Mouse (Mus musculus): ENCODE data around the gene Ell.

The Ell gene

DNA sequence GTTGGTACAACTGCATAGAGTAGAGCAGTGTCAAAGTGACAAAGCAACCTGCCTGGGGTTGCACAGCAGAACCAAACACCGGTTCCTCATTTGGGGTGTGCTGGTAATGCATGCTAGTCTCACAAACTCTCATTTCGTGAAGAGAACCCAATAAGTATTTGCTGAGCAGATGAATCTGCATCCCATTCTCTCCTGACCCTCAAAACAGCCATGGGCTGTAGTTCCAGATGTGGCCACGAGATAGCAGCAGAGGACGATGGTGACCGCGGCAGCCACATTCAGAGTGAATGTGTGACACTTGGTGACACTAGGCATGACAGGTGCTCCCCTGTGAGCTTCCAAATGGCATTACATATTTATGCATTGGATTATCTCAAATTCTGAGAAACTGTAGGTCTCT is 72.6 kb downstream of the Ell start:
- DNase-seq (ENCODE audit: low spot score in 2 of 2) = peak; percentile 82 to 87

DNA sequence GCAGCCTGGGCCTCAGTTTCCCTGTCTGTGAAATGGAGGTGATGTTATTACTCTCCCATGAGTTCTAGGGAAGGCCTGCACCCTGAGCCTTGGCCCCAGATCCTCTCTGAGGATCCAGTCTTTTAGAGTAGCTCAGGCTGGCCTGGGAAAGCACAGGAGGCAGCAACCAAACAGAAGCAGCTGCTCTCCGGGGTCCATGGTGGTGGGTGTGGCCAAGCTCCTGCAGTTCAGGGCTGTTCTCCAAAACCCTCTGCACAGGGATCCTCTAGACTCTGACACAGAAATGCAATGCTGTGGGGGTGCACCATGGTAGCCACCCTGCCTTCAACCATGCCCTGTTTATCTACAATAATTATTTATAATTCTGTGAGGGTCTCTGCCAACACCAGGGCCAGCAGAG is 74.5 kb downstream of the Ell start:
- DNase-seq (ENCODE audit: low spot score in 2 of 2) = no peak

DNA sequence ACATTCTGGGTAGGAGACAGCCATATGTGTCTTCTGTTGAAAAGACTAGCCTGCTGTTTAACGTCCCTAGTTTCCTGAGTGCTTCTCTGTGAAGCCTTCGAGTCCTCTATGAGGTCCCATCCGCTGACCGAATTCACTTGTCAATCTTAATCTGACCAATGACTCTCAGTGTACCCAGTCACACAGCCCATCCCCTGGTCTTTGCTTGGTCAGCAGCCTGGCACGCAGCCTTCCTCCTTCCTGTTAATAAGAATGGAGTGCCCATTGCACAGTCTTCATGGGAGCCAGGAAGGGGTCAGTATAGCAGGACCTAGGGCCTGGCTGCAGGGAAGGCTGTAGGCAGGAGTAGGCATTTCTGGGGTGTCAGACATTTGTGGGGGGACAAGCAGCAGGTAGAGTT is 75.2 kb downstream of the Ell start:
- DNase-seq (ENCODE audit: low spot score in 2 of 2) = no peak

DNA sequence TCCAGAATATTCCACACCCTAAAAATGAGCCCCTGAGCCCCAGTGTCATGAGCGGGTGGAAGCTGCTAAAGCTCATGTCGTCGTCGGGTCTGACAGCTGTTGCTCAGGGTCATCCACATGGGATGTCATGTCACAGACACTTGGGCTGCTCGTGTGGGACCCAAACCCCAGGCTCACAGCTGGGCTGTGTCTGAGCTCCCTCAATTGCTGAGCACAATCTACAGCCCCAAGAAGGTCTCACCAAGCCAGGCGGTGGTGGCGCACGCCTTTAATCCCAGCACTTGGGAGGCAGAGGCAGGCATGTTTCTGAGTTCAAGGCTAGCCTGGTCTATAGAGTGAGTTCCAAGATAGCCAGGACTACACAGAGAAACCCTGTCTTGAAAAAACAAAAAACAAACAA is 76.0 kb downstream of the Ell start:
- no peak for DNase-seq (ENCODE audit: low spot score in 2 of 2)

DNA sequence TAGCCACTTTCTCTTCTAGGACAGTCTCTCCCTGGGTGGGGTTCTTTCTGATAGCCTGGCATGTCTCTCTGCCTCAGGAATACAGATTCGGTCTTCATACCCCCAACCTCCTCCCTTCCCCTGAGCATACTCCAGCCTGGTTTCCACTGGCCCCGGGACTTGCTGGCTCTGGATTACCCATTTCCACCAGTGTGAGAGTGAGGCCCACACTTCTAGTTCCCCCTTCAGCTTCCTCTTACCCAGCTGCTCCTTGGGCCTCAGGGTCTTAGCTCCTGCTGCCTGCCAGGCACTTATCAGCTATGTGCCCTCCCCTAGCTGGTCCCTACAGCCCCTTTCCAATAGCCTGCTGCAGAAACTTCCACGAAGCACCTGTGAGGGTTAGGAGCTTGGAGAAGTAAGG is 76.6 kb downstream of the Ell start, which contains the start of gene Lrrc25:
TSS of gene Lrrc25 (plus strand) at position 262 of the 400 bp plus-strand sequence.
- DNase-seq (ENCODE audit: low spot score in 2 of 2) = no peak

DNA sequence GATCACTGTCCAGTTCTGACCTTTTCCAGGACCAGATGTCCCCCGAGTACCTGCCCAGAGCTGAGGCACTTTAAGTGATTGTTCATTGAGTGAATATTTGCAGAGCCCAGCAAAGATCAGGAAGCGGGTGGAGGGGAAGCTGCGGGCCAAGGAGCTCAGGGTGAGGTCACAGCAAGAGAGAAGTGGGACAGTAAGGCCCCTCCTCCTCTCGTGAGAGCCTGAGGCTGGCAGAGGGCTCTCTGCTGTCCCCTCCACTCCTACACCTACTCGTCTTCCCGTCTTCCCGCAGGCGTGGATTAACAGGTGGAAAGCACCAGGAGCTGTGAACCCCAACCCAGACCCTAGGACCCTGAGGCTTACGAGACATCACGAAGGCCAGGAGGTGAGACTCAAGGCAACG is 77.4 kb downstream of the Ell start:
- DNase-seq (ENCODE audit: low spot score in 2 of 2) = no peak

DNA sequence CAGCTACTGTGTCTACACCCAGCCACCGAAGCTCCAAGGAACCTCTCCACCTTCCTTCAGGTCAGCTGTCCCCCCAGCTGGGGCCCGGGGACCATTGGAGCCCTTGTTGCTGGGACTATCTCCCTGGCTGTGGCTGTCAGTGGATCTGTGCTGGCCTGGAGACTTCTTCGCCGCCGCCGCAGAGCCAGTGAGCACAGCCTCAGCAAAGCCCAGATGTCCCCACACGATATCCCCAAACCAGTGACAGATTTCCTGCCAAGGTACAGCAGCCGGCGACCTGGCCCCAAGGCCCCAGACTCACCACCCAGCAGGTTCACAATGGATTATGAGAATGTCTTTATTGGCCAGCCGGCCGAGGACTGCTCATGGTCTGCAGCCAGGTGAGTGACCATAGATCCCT is 78.7 kb downstream of the Ell start:
- no peak for DNase-seq (ENCODE audit: low spot score in 2 of 2)

DNA sequence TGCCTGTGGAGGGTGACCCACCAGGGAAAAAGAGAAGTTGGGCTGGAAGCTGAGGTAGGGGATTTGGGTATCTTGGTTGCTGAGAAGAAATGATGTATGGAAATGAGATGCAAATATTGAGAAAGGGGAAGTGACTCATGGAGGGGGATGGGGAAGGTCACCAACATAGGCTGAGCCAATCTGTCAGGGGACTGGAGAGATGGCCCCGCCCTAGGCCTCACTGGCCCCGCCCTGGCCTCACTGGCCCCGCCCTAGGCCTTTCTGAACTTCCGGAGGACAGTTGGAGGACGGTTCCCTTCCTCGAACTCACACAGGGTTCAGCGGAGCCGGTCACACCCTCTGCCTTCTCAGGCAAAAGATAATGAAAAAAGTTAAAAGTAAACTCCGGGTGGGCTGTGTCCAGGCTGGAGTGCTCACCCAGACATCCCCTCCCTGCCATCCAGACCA is 79.7 kb downstream of the Ell start:
- no peak for DNase-seq (ENCODE audit: low spot score in 2 of 2)

DNA sequence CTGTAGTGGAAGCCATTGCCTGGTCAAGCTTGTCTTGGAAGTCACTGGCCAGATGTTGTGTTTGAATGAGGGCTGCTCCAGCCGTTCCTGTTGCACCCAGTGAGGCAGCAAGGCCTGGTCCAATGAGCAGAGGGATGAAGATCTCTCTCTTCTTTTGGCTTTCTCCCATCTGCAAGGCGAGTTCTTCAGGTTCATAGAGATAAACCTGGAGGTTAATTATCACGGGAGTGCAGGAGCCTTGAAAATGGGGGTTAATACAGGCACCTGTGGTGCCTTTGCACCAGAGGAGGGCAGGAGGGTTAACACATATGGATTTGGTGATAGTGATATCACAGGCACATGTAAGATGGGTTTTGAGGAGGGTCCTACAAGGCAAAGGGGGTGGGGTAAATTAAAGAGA is 83.0 kb downstream of the Ell start:
- DNase-seq (ENCODE audit: low spot score in 2 of 2) = no peak

DNA sequence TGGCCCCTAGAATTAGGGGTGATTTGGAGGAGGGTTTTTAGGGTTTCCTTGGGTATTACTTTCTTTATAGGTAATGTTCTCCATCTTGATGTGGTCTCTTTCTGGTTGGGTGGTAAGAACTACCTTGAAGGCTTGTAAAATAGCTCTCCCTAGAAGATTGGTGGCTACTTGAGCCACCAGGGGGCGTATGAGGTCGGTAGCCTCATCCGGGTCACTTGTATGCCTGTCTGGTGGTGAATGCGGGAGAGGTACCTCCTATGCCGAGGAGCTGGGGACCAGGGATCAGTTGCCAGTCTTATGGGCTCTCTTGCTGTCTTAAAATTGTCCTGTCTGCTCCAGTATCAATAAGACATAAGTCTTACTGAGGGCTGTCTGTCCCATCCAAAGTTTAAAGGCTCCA is 85.8 kb downstream of the Ell start:
- DNase-seq (ENCODE audit: low spot score in 2 of 2) = peak in 1 of 2 experiments; percentile 62

DNA sequence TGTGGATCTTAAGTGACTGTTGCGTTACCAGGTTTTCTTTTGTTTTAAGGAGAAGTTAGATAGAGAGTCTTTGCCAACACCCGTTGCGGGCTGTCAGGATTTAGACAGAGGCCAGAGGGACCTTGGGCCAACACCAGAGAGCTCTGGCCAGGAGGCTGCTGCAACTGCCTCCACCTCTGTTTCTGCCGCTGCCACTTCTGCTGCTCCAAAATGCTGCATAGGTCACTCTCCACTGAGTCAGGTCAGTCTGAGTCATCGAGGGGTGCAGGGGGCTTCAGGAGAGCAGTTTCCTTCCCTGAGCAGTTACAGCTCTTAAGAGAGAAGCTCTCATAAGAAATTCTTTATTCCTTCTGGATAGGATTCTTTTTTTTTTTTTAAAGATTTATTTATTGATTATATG is 87.8 kb downstream of the Ell start:
- DNase-seq (ENCODE audit: low spot score in 2 of 2) = no peak

DNA sequence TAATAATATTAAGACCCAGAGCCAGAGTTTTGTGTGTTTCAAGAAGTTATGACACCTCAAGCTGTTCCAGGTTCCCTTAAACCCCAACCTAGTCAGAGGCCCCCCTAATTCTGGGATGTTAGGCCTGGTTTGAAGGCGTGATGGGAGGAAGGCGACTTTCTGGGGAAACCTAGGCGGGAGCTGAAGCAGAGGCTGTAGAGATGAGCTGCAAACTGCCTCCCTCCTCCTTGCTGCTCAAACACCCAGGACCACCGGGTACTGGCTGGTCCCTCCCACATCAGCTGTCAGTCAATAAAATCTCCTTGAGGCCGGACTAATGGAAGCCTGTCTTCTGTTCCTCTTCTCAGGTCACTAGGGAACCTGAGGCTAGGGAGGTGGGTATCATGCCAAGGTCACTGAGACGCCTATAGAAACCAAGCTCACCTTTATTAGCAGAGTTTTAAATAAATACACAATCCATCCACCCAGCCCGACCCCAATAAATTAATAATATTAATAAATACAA is 89.8 kb downstream of the Ell start:
- DNase-seq (ENCODE audit: low spot score in 2 of 2) = no peak

DNA sequence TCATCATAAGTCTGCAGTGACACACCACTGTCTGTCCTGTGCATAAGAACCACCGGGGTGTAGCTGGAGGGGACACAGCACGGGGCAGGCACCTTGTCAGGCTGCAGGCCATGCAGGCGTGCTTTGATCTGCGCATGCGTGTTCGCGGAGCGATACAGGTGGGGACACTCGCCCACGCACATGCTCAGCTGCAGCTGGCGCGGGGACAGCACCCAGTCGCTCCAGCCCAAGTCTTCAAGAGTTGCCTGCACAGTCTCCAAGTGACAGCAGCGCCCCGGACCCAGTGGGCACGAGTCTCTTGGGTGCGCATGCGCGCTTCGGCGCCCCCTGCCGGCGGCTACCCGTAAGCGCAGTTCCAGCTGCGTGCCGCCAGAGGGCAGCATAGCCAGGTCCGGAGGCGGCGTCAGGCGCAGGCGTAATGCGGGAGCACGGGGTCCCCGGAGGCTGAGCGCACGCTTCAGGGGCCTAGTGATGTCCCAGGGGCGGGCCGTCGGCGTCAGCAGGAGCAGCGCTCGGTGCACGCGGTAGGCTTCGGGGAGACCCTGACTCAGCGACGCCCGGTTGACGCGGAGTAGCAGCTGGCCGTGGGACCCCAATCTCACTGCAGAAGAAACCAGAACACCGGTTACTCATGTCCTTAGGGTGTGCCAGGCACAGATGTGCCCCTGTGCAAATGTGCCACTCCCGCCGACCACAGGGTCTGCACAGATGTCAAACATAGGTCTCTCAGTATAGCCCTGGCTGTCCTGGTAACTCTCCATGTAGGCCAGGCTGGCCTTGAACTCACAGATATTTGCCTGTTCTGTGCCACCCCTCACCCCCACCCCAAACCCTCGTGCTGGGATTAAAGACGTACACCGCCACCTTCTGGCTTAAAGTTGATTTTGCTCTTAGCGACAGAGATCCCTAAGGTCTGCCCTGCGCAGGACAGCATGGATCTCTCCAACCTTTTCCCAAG is 90.6 kb downstream of the Ell start:
- DNase-seq (ENCODE audit: low spot score in 2 of 2) = peak; percentile 77 to 83

DNA sequence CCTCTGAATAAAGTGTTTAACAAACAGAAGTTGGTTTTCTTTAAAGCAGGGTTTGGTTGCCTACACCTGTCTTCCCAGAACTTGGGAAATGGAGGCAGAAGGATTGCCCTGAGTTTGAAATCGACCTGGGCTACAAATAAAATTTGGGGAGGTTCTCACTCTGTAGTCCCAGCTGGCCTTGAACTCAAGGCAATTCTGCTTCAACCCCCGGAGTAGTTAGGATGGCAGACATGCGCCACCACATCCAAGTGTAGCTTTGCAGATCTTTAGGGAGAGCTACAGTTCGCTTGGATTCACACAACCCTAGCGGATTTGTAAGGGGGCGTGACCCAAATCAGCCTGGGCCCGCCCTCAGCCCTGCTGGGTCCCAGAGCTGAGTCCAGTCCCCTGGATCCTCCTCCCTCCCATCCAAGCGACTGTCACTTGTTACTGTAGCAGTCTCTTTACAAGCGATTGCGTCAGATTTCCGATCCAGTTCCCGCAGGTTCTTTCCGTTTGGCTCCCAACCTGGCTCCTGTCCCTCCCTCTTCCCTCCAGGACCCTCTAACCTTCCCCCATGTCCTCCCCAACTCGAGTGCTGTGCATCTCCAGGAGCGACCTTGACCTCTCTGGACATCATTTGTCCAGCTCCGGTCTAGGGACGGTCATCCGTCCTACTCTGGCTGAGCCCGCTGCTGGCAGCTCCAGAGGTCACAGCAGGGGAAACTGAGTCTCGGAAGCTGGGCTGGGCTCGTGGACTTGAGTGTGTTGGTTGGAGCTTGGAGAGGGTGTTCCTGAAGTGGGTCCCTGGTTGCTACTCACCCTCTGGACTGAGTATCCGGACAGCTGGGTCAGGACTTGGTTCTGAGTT is 91.5 kb downstream of the Ell start:
- DNase-seq (ENCODE audit: low spot score in 2 of 2) = peak in 1 of 2 experiments; percentile 66

DNA sequence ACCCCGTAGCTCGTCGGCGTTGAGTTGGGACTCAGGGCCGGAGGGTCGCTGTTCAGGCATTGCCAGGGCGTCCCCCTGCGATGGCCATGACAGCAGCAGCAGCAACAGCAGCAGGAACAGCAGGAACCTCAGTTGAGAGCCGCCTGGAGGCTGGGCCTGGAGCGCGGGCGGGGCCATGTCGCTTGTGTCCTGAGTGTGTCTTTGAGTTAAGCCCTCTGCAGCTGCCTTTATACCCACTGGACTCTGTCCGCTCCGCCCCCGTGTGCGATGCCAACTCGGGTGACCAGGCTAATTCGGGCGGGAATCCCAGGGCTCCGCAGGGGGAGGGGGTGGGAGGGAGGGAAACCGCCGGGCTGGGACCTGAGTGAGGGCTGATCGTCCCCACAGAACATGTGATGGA is 92.2 kb downstream of the Ell start:
- DNase-seq (ENCODE audit: low spot score in 2 of 2) = no peak

DNA sequence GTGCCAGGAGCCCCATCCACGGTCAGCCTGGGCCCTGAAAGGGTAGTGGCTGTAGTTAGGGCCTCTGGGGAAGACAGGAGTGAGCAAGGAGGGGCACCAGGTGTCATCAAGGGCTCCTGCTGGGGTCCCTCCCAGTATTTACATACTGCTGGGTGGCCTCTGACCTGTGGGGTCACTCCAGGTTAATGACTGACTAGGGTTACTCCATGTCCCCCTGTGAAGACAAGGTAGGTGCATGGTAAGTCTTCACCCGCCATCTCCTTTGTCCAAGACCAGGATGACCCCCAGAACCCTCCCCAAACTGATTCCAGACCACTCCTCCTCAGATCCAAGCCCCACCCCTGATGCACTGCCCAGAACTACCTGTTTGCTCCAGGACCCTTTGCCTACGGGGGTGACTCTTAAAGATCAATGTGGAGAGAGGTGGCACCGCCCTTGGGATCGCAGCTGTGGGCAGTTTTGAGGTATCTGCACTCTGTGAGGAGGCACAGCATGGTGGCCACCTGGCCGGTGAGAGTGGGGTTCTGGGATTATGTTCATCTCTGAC is 93.2 kb downstream of the Ell start, which contains the start of gene Gdf15:
TSS of gene Gdf15 (minus strand) at position 111 of the 547 bp plus-strand sequence.
- DNase-seq (ENCODE audit: low spot score in 2 of 2) = no peak

DNA sequence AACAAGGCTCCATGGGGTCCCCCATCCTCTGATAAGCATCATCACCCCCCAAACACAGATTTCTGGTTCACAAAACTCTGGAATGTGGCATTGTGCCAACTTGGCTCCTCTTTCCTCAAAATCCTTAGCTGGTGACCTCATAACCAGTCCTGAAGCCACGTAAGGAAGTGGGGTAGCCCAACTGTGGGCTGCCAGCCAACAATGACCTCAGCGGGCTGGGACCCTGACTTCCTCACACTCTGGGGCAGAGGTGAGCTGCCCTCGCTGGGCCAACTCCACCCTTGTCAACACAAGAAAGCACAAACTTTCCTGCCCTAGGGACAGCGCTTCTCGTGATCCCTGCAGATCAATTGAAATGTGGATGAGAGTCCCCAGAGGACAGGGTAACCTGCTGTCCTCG is 94.8 kb downstream of the Ell start:
- peak in 1 of 2 experiments; percentile 66 for DNase-seq (ENCODE audit: low spot score in 2 of 2)

DNA sequence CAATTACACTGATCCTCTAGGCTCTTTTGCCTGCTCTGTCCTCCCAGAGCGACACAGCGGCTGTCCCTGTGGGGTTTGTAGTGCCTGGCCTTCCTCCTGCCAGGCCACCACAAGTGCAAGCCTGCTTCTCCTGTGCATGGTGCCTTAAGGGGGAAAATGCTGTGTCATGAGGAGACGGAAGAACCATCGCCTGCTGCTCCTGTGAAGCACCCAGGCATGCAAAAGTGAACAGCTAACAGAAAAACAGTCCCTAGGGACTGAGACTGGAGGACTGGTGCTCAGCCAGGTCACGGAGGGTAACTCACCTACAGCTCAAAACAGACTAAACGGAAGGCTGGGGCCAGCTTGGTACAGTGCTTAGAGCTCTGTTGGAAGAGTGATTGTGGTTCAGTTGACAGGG is 96.3 kb downstream of the Ell start:
- no peak for DNase-seq (ENCODE audit: low spot score in 2 of 2)

DNA sequence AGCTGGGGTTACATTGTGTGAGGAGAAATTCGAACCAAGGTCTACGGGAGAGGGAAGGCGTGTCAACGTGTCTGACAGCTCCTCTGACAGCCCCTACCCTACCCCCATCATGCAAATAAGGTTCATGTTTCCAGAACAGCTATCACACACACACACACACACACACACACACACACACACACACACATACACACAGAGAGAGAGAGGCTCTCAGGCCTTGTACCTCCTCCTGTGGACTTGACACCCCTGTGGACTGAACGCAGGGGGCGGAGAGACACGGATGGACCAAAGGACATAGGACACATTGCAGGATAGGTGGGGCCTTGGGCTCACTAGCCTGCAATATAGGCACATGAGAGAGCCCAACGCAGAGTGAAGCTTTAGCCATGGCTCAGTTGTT is 97.6 kb downstream of the Ell start:
- no peak for DNase-seq (ENCODE audit: low spot score in 2 of 2)

DNA sequence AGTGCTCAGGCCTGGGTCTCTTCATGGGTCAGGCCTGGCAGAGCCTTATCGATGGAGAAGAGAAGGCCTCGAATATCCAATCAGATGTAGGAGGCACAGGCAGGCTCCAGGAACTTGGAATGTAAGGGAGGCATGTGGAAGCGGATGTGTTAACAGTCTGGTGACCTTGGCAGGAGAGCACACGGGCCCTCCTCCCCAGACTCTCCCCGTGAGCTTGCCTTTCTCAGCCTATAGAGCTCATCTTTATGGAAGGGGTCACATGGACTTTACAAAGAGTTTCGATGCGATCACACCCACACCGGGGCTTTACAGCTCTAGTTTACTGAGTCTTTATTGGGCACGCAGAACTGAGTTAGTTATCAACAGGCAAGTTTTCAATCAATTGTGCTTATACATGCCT is 99.5 kb downstream of the Ell start:
- DNase-seq (ENCODE audit: low spot score in 2 of 2) = no peak
